Mouse (Mus musculus): ENCODE data around the gene Sdhaf4.

Sdhaf4 gene

GRCm38 (mm10) chr1:23953921-23954320, 51.5 kb downstream of the Sdhaf4 start:
- no peak for DNase-seq

- no peak for DNase-seq
Measured at GRCm38 (mm10) chr1:23948778-23949699, 56.4 kb downstream of the Sdhaf4 start.

GRCm38 (mm10) chr1:23948290-23948689, 57.2 kb downstream of the Sdhaf4 start:
- DNase-seq: no peak
